Mouse (Mus musculus): ENCODE measurements around the gene Etv3. TPM values are rescaled to one million over a fixed set of nuclear protein-coding genes. Genes with fewer than 3 reads are reported as not detected.

Etv3 gene
- polyA plus RNA-seq, 1 experiment from 2014 or later = 8.3 TPM

GRCm38 (mm10) chr3:87525837-87526570, 797 bp downstream of the Etv3 start:
- Histone ChIP-seq H3K36me3 (ENCODE audit: control insufficient read depth, insufficient read depth, low read length) (peaks cover 36% of the 10 kb centered on the region), H3K9ac (replicated peaks; ENCODE audit: low read length) (peak overlapping the region; percentile 99), H3K4me2 (ENCODE audit: low read length) (peak overlapping the region; percentile 90), H3K27me3 (ENCODE audit: control insufficient read depth, insufficient read depth, low read length) (no peaks in the 10 kb centered on the region), H3K4me1 (ENCODE audit: control insufficient read depth, insufficient read depth, low read length) (peaks cover 16% of the 10 kb centered on the region), H3K4me3 (replicated peaks; ENCODE audit: low read depth, low read length) (peak overlapping the region; percentile 98), H3K27ac (replicated peaks; ENCODE audit: low read depth, low read length) (peak overlapping the region; percentile 81), H3K9me3 (ENCODE audit: control insufficient read depth, low read length) (no peaks in the 10 kb centered on the region)
- DNase-seq (no peak), ATAC-seq (ENCODE audit: low FRiP score, low TSS enrichment) (peak; percentile 62)
- WGBS = 7% methylated on average over 27 of the region's 27 CpGs

- Histone ChIP-seq H3K27ac (replicated peaks; ENCODE audit: low read depth, low read length) (no peak overlapping the region), H3K4me1 (ENCODE audit: control insufficient read depth, insufficient read depth, low read length) (peaks cover 16% of the 10 kb centered on the region), H3K4me2 (ENCODE audit: low read length) (no peak overlapping the region), H3K9me3 (ENCODE audit: control insufficient read depth, low read length) (no peaks in the 10 kb centered on the region), H3K4me3 (replicated peaks; ENCODE audit: low read depth, low read length) (no peak overlapping the region), H3K36me3 (ENCODE audit: control insufficient read depth, insufficient read depth, low read length) (peaks cover 47% of the 10 kb centered on the region), H3K9ac (replicated peaks; ENCODE audit: low read length) (no peak overlapping the region), H3K27me3 (ENCODE audit: control insufficient read depth, insufficient read depth, low read length) (no peaks in the 10 kb centered on the region)
- DNase-seq (no peak), ATAC-seq (ENCODE audit: low FRiP score, low TSS enrichment) (no peak)
- WGBS = 91% methylated on average over 12 of the region's 12 CpGs
Measured at GRCm38 (mm10) chr3:87527139-87527538, 1.9 kb downstream of the Etv3 start.

- 92% methylated on average over 8 of the region's 8 CpGs for WGBS
- Histone ChIP-seq H3K9me3 (ENCODE audit: control insufficient read depth, low read length) (no peaks in the 10 kb centered on the region), H3K4me1 (ENCODE audit: control insufficient read depth, insufficient read depth, low read length) (peaks cover 16% of the 10 kb centered on the region), H3K9ac (replicated peaks; ENCODE audit: low read length) (no peak overlapping the region), H3K36me3 (ENCODE audit: control insufficient read depth, insufficient read depth, low read length) (peaks cover 56% of the 10 kb centered on the region), H3K27ac (replicated peaks; ENCODE audit: low read depth, low read length) (no peak overlapping the region), H3K4me2 (ENCODE audit: low read length) (no peak overlapping the region), H3K27me3 (ENCODE audit: control insufficient read depth, insufficient read depth, low read length) (no peaks in the 10 kb centered on the region), H3K4me3 (replicated peaks; ENCODE audit: low read depth, low read length) (no peak overlapping the region)
- no peak for DNase-seq
- ATAC-seq (ENCODE audit: low FRiP score, low TSS enrichment) = no peak
Measured at GRCm38 (mm10) chr3:87528021-87528420, 2.8 kb downstream of the Etv3 start.

- DNase-seq (no peak), ATAC-seq (ENCODE audit: low FRiP score, low TSS enrichment) (no peak)
- H3K27ac ChIP-seq (replicated peaks; ENCODE audit: low read depth, low read length) = no peak overlapping the region
- H3K4me1 ChIP-seq (ENCODE audit: control insufficient read depth, insufficient read depth, low read length) = peaks cover 16% of the 10 kb centered on the region
- no peaks in the 10 kb centered on the region for H3K9me3 ChIP-seq (ENCODE audit: control insufficient read depth, low read length)
- H3K4me3 ChIP-seq (replicated peaks; ENCODE audit: low read depth, low read length) = no peak overlapping the region
- 94% methylated on average over 8 of the region's 8 CpGs for WGBS
- peaks cover 64% of the 10 kb centered on the region for H3K36me3 ChIP-seq (ENCODE audit: control insufficient read depth, insufficient read depth, low read length)
- no peaks in the 10 kb centered on the region for H3K27me3 ChIP-seq (ENCODE audit: control insufficient read depth, insufficient read depth, low read length)
- no peak overlapping the region for H3K4me2 ChIP-seq (ENCODE audit: low read length)
- H3K9ac ChIP-seq (replicated peaks; ENCODE audit: low read length) = no peak overlapping the region
Measured at GRCm38 (mm10) chr3:87528841-87529240, 3.6 kb downstream of the Etv3 start.

GRCm38 (mm10) chr3:87529568-87529967, 4.4 kb downstream of the Etv3 start:
- DNase-seq (no peak), ATAC-seq (ENCODE audit: low FRiP score, low TSS enrichment) (no peak)
- peaks cover 16% of the 10 kb centered on the region for H3K4me1 ChIP-seq (ENCODE audit: control insufficient read depth, insufficient read depth, low read length)
- no peaks in the 10 kb centered on the region for H3K27me3 ChIP-seq (ENCODE audit: control insufficient read depth, insufficient read depth, low read length)
- H3K4me2 ChIP-seq (ENCODE audit: low read length) = no peak overlapping the region
- H3K9me3 ChIP-seq (ENCODE audit: control insufficient read depth, low read length) = no peaks in the 10 kb centered on the region
- H3K9ac ChIP-seq (replicated peaks; ENCODE audit: low read length) = no peak overlapping the region
- 96% methylated on average over 11 of the region's 11 CpGs for WGBS
- H3K36me3 ChIP-seq (ENCODE audit: control insufficient read depth, insufficient read depth, low read length) = peaks cover 71% of the 10 kb centered on the region
- no peak overlapping the region for H3K27ac ChIP-seq (replicated peaks; ENCODE audit: low read depth, low read length)
- no peak overlapping the region for H3K4me3 ChIP-seq (replicated peaks; ENCODE audit: low read depth, low read length)

- no peak for ATAC-seq (ENCODE audit: low FRiP score, low TSS enrichment)
- H3K4me2 ChIP-seq (ENCODE audit: low read length) = no peak overlapping the region
- peaks cover 77% of the 10 kb centered on the region for H3K36me3 ChIP-seq (ENCODE audit: control insufficient read depth, insufficient read depth, low read length)
- no peak overlapping the region for H3K4me3 ChIP-seq (replicated peaks; ENCODE audit: low read depth, low read length)
- H3K27ac ChIP-seq (replicated peaks; ENCODE audit: low read depth, low read length) = no peak overlapping the region
- peaks cover 11% of the 10 kb centered on the region for H3K4me1 ChIP-seq (ENCODE audit: control insufficient read depth, insufficient read depth, low read length)
- no peak overlapping the region for H3K9ac ChIP-seq (replicated peaks; ENCODE audit: low read length)
- H3K27me3 ChIP-seq (ENCODE audit: control insufficient read depth, insufficient read depth, low read length) = no peaks in the 10 kb centered on the region
- 91% methylated on average over 3 of the region's 3 CpGs for WGBS
- H3K9me3 ChIP-seq (ENCODE audit: control insufficient read depth, low read length) = no peaks in the 10 kb centered on the region
- no peak for DNase-seq
Measured at GRCm38 (mm10) chr3:87530234-87530633, 5.0 kb downstream of the Etv3 start.

GRCm38 (mm10) chr3:87533667-87534378, 8.6 kb downstream of the Etv3 start:
- DNase-seq (no peak), ATAC-seq (ENCODE audit: low FRiP score, low TSS enrichment) (no peak)
- Histone ChIP-seq H3K9ac (replicated peaks; ENCODE audit: low read length) (no peak overlapping the region), H3K9me3 (ENCODE audit: control insufficient read depth, low read length) (no peaks in the 10 kb centered on the region), H3K4me2 (ENCODE audit: low read length) (no peak overlapping the region), H3K4me3 (replicated peaks; ENCODE audit: low read depth, low read length) (no peak overlapping the region), H3K4me1 (ENCODE audit: control insufficient read depth, insufficient read depth, low read length) (no peaks in the 10 kb centered on the region), H3K27ac (replicated peaks; ENCODE audit: low read depth, low read length) (no peak overlapping the region), H3K27me3 (ENCODE audit: control insufficient read depth, insufficient read depth, low read length) (no peaks in the 10 kb centered on the region), H3K36me3 (ENCODE audit: control insufficient read depth, insufficient read depth, low read length) (peaks cover 98% of the 10 kb centered on the region)
- WGBS = 97% methylated on average over 7 of the region's 7 CpGs

- Histone ChIP-seq H3K36me3 (ENCODE audit: control insufficient read depth, insufficient read depth, low read length) (peaks cover 59% of the 10 kb centered on the region), H3K9ac (replicated peaks; ENCODE audit: low read length) (no peak overlapping the region)
Measured at GRCm38 (mm10) chr3:87538034-87538433, 12.8 kb downstream of the Etv3 start.

More at GRCm38 (mm10) chr3:87538034-87538433, 12.8 kb downstream of the Etv3 start:
- Histone ChIP-seq H3K27ac (replicated peaks; ENCODE audit: low read depth, low read length) (no peak overlapping the region), H3K4me2 (ENCODE audit: low read length) (no peak overlapping the region), H3K4me3 (replicated peaks; ENCODE audit: low read depth, low read length) (no peak overlapping the region), H3K9me3 (ENCODE audit: control insufficient read depth, low read length) (no peaks in the 10 kb centered on the region), H3K4me1 (ENCODE audit: control insufficient read depth, insufficient read depth, low read length) (no peaks in the 10 kb centered on the region), H3K27me3 (ENCODE audit: control insufficient read depth, insufficient read depth, low read length) (no peaks in the 10 kb centered on the region)
- 92% methylated on average over 10 of the region's 10 CpGs for WGBS
- DNase-seq = no peak
- no peak for ATAC-seq (ENCODE audit: low FRiP score, low TSS enrichment)
